Mouse (Mus musculus) cerebellum, adult 2 months (tissue): ENCODE measurements around the gene Fstl5.

Source experiments
- CTCF ChIP-seq: fragments of 200-500 bp; IDR thresholded peaks from 2 replicates; pipeline ENCODE4 v1.5.1; 2011; ENCODE audit warnings: low read depth, mild to moderate bottlenecking, control low read depth, low read length, moderate library complexity, borderline replicate concordance; ENCODE audit not compliant: insufficient read depth
- POLR2A ChIP-seq: fragments of 200-500 bp; IDR thresholded peaks from 2 replicates; pipeline ENCODE4 v1.6.1; 2011; ENCODE audit warnings: low read length, control low read depth, borderline replicate concordance; ENCODE audit not compliant: insufficient read depth

DNA sequence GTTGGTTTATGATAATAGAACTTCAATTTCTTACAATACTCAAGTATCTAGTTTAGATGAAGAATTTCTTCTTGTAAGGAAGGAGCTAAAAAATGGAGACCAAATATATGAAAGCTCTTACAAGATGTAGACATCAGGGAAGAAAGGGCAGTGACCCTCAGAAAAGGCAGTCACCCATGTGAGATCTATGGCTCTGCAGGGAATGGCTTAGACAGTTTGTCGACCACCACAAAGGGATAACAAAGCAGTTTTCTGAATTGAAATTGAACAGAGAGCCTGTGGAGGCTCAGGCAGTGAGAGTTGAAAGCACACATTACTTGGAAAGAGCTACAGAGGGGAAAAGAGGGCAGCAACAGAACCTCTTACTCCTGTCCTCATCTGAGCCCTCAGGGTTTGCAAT lies 220.3 kb downstream of the Fstl5 start:
- TF ChIP-seq POLR2A, result no peak
- TF ChIP-seq CTCF, result no peak
